Comparison of ENCODE assay signal across 7 mouse cellular contexts in the genomic region with DNA sequence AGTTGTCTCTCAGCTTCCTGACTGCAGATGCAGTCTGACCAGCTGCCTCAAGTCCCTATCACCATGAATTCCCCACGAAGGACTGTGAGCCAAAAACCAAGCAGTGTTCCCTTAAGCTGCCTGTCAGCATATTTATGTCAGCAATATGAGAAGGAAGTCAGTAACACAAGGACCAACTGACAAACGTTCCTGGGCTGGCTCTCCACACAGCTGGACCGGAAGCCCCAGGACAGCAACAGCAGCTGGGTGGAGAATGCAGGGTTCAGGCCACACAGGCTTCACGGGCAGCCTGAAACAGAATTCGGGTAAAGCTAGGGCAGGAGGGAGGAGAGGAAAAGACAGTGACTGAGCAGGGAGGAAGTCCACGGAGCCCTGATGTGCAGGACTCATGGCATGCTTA. TPM values are rescaled to one million over a fixed set of nuclear protein-coding genes. Genes with fewer than 3 reads are reported as not detected.
DNase-seq lines count a peak whose midpoint lies in the region; ATAC-seq lines count a peak whose summit lies in the region.

No protein-coding gene starts in this region.

- no peak overlapping the region for H3K9ac ChIP-seq in embryonic facial prominence, embryonic 15.5 days
- H3K9ac ChIP-seq in lung, embryonic 16.5 days (ENCODE audit: low read length): peak overlapping the region; percentile 49; the same call in 1 of the 2 replicates
- H3K9ac ChIP-seq in midbrain, embryonic 13.5 days (replicated peaks): no peak overlapping the region
- H3K9ac ChIP-seq in forebrain, embryonic 16.5 days (replicated peaks; ENCODE audit: low read depth, low read length): no peak overlapping the region

- H3K4me2 ChIP-seq in embryonic facial prominence, embryonic 15.5 days (replicated peaks): no peak overlapping the region
- H3K4me2 ChIP-seq in lung, embryonic 16.5 days (ENCODE audit: low read depth, low read length): no peak overlapping the region
- no peak overlapping the region for H3K4me2 ChIP-seq in midbrain, embryonic 13.5 days (replicated peaks)
- no peak overlapping the region for H3K4me2 ChIP-seq in forebrain, embryonic 16.5 days (ENCODE audit: low read length)

- peak overlapping the region; percentile 35 for H3K27ac ChIP-seq in embryonic facial prominence, embryonic 15.5 days (replicated peaks)
- peak overlapping the region; percentile 96 for H3K27ac ChIP-seq in lung, embryonic 16.5 days (ENCODE audit: low read length)
- H3K27ac ChIP-seq in midbrain, embryonic 13.5 days: no peak overlapping the region
- no peak overlapping the region for H3K27ac ChIP-seq in forebrain, embryonic 16.5 days (ENCODE audit: low read length)

- peak; percentile 74 for ATAC-seq in embryonic facial prominence, embryonic 15.5 days (ENCODE audit: insufficient number of reproducible peaks, low FRiP score, low TSS enrichment, low read depth)
- ATAC-seq in lung, embryonic 16.5 days (ENCODE audit: low read depth): peak; percentile 96
- ATAC-seq in midbrain, embryonic 13.5 days: no peak
- no peak for ATAC-seq in forebrain, embryonic 16.5 days

- 44% methylated on average over 6 of the region's 6 CpGs for WGBS in embryonic facial prominence, embryonic 15.5 days
- WGBS in lung, embryonic 16.5 days: 17% methylated on average over 6 of the region's 6 CpGs
- WGBS in midbrain, embryonic 13.5 days: 75% methylated on average over 6 of the region's 6 CpGs
- 77% methylated on average over 6 of the region's 6 CpGs for WGBS in forebrain, embryonic 16.5 days

- no peaks in the 10 kb centered on the region for H3K27me3 ChIP-seq in embryonic facial prominence, embryonic 15.5 days
- H3K27me3 ChIP-seq in lung, embryonic 16.5 days (ENCODE audit: control insufficient read depth, insufficient read depth, low read depth, low read length): no peaks in the 10 kb centered on the region
- no peaks in the 10 kb centered on the region for H3K27me3 ChIP-seq in midbrain, embryonic 13.5 days
- H3K27me3 ChIP-seq in forebrain, embryonic 16.5 days (replicated peaks; ENCODE audit: control insufficient read depth, insufficient read depth, low read length): no peaks in the 10 kb centered on the region

- no peaks in the 10 kb centered on the region for H3K9me3 ChIP-seq in embryonic facial prominence, embryonic 15.5 days (replicated peaks)
- H3K9me3 ChIP-seq in lung, embryonic 16.5 days (ENCODE audit: control insufficient read depth, low read length): no peaks in the 10 kb centered on the region
- no peaks in the 10 kb centered on the region for H3K9me3 ChIP-seq in midbrain, embryonic 13.5 days
- no peaks in the 10 kb centered on the region for H3K9me3 ChIP-seq in forebrain, embryonic 16.5 days (ENCODE audit: control insufficient read depth, low read length)

- H3K4me1 ChIP-seq in embryonic facial prominence, embryonic 15.5 days: peaks cover 26% of the 10 kb centered on the region
- H3K4me1 ChIP-seq in lung, embryonic 16.5 days (replicated peaks; ENCODE audit: control insufficient read depth, insufficient read depth, low read length): peaks cover 21% of the 10 kb centered on the region
- H3K4me1 ChIP-seq in midbrain, embryonic 13.5 days (replicated peaks): peaks cover 11% of the 10 kb centered on the region
- H3K4me1 ChIP-seq in forebrain, embryonic 16.5 days (replicated peaks; ENCODE audit: control insufficient read depth, insufficient read depth, low read length): peaks cover 3% of the 10 kb centered on the region

- intact Hi-C loops in gastrocnemius, postnatal 36 days (cut with DNase I): loop anchor here (5.0 kb wide), 1 partner anchor 47 kb away; no protein-coding TSS in a partner anchor

- no peaks in the 10 kb centered on the region for H3K36me3 ChIP-seq in embryonic facial prominence, embryonic 15.5 days
- no peaks in the 10 kb centered on the region; the same call in 1 of the 2 replicates for H3K36me3 ChIP-seq in lung, embryonic 16.5 days (ENCODE audit: control insufficient read depth, insufficient read depth, low read length)
- no peaks in the 10 kb centered on the region for H3K36me3 ChIP-seq in midbrain, embryonic 13.5 days
- H3K36me3 ChIP-seq in forebrain, embryonic 16.5 days (ENCODE audit: control insufficient read depth, insufficient read depth): no peaks in the 10 kb centered on the region

- H3K4me3 ChIP-seq in embryonic facial prominence, embryonic 15.5 days (replicated peaks): no peak overlapping the region
- H3K4me3 ChIP-seq in lung, embryonic 16.5 days (ENCODE audit: low read length): no peak overlapping the region
- no peak overlapping the region for H3K4me3 ChIP-seq in midbrain, embryonic 13.5 days (replicated peaks)
- no peak overlapping the region for H3K4me3 ChIP-seq in forebrain, embryonic 16.5 days (replicated peaks; ENCODE audit: low read length)

- DNase-seq in gastrocnemius, postnatal 36 days: peak; percentile 17 to 55
- peak; percentile 53 for DNase-seq in kidney, adult 9 months
- no peak for DNase-seq in cerebellum, adult 8-10 months

RNA-seq across cellular contexts. Expression of a gene that starts 7.6 kb away (rescaled TPM):
- 55.8 and 56.1 TPM in 2 replicates for polyA plus RNA-seq in embryonic facial prominence, embryonic 15.5 days (2015; fragmentation: Nextera tagmentation; extraction: Ambion mirVana)
- total RNA-seq in gastrocnemius, postnatal 36 days (2021): 1 to 10 TPM; 8.9 to 9.5 TPM
- 57.8 and 68.0 TPM in 2 replicates for polyA plus RNA-seq in lung, embryonic 16.5 days (2015; fragmentation: Nextera tagmentation; extraction: Ambion mirVana)
- polyA plus RNA-seq in midbrain, embryonic 13.5 days (2015; fragmentation: Nextera tagmentation; extraction: Ambion mirVana): 72.4 and 80.7 TPM in 2 replicates
- 85.1 and 89.6 TPM in 2 replicates for polyA plus RNA-seq in forebrain, embryonic 16.5 days (2015; fragmentation: Nextera tagmentation; extraction: Ambion mirVana)

RNA-seq across cellular contexts. Expression of a gene that starts 50.8 kb away (rescaled TPM):
- polyA plus RNA-seq in embryonic facial prominence, embryonic 15.5 days (2015; fragmentation: Nextera tagmentation; extraction: Ambion mirVana): 9.1 and 9.7 TPM in 2 replicates
- total RNA-seq in gastrocnemius, postnatal 36 days (2021): 10 to 100 TPM; 78.6 to 82.9 TPM
- polyA plus RNA-seq in lung, embryonic 16.5 days (2015; fragmentation: Nextera tagmentation; extraction: Ambion mirVana): 8.0 and 9.0 TPM in 2 replicates
- polyA plus RNA-seq in midbrain, embryonic 13.5 days (2015; fragmentation: Nextera tagmentation; extraction: Ambion mirVana): 11.7 and 12.7 TPM in 2 replicates
- polyA plus RNA-seq in forebrain, embryonic 16.5 days (2015; fragmentation: Nextera tagmentation; extraction: Ambion mirVana): 12.8 TPM in 2 replicates

Comparison
In these comparisons a context has a peak if more than half of its experiments do, and no peak if none do; other contexts are left out.
1. ATAC-seq: peak in embryonic facial prominence, embryonic 15.5 days (single experiment) and lung, embryonic 16.5 days (single experiment); none in midbrain, embryonic 13.5 days (single experiment) and forebrain, embryonic 16.5 days (single experiment).
2. H3K27ac ChIP-seq: peak in embryonic facial prominence, embryonic 15.5 days (single experiment) and lung, embryonic 16.5 days (single experiment); none in midbrain, embryonic 13.5 days (single experiment) and forebrain, embryonic 16.5 days (single experiment).